Comparison of ENCODE assay signal across 8 mouse cellular contexts in genomic region chr7:24546634-24547389, GRCm38 (mm10). TPM values are rescaled to one million over a fixed set of nuclear protein-coding genes. Genes with fewer than 3 reads are reported as not detected.
A peak's percentile ranks its signal among the peaks of the same experiment; 100 is the strongest.
DNase-seq lines count a peak whose midpoint lies in the region; ATAC-seq and TF ChIP-seq lines count a peak whose summit lies in the region.

No protein-coding gene starts in this region.

- H3ac ChIP-seq in C2C12 (ENCODE audit: control insufficient read depth, insufficient read length, low read depth) (peak overlapping the region; percentile 100), myocyte (ENCODE audit: control insufficient read depth, insufficient read length) (peak overlapping the region; percentile 11)

- peak; percentile 98 for ATAC-seq in heart, embryonic 11.5 days (replicated peaks; ENCODE audit: insufficient number of reproducible peaks, low FRiP score, low TSS enrichment)
- ATAC-seq in kidney, embryonic 16.5 days (ENCODE audit: low FRiP score, low TSS enrichment), result peak; percentile 99

- H3K79me2 ChIP-seq in C2C12 (ENCODE audit: control insufficient read depth, insufficient read depth), result peaks cover 22% of the 10 kb centered on the region
- peaks cover 8% of the 10 kb centered on the region; the same call in 1 of the 2 replicates for H3K79me2 ChIP-seq in liver, adult 2 months (ENCODE audit: control insufficient read depth, insufficient read depth, low read length)
- H3K79me2 ChIP-seq in myocyte (ENCODE audit: control insufficient read depth, insufficient read depth), result peaks cover 7% of the 10 kb centered on the region

- H3K4me1 ChIP-seq in erythroblast, embryonic 14.5 days (ENCODE audit: control insufficient read depth), result peaks cover 27% of the 10 kb centered on the region
- H3K4me1 ChIP-seq in heart, embryonic 11.5 days (ENCODE audit: control insufficient read depth, insufficient read depth, low read length), result peaks cover 13% of the 10 kb centered on the region
- peaks cover 14% of the 10 kb centered on the region for H3K4me1 ChIP-seq in kidney, embryonic 16.5 days (ENCODE audit: insufficient read depth, low read length)
- peaks cover 18% of the 10 kb centered on the region for H3K4me1 ChIP-seq in liver, adult 2 months (ENCODE audit: control insufficient read depth, insufficient read depth, low read length)

- no peak for TF ChIP-seq CTCF in C2C12 (IDR thresholded peaks at IDR 0.05; ENCODE audit: control insufficient read depth, insufficient read depth, insufficient read length)
- TF ChIP-seq CTCF in brain, embryonic 14.5 days (IDR thresholded peaks at IDR 0.05; ENCODE audit: borderline replicate concordance, extremely low read depth, insufficient read depth, insufficient read length), result no peak
- no peak for TF ChIP-seq CTCF in liver, adult 2 months (IDR thresholded peaks at IDR 0.05; ENCODE audit: low read depth, low read length)

- peak; percentile 99 for DNase-seq in brain, embryonic 14.5 days (ENCODE audit: low read depth)
- DNase-seq in liver, adult 2 months (ENCODE audit: extremely low read depth, low read depth, low spot score), result peak; percentile 98
- peak; percentile 99 for DNase-seq in splenic B cell, adult 2 months (ENCODE audit: low read depth, low spot score)

- peak overlapping the region; percentile 86 for H3K9ac ChIP-seq in heart, embryonic 11.5 days (ENCODE audit: low read depth, low read length)
- H3K9ac ChIP-seq in kidney, embryonic 16.5 days (replicated peaks; ENCODE audit: low read length), result peak overlapping the region; percentile 92
- peak overlapping the region; percentile 92 for H3K9ac ChIP-seq in liver, adult 2 months (ENCODE audit: low read depth, low read length)

- peak overlapping the region; percentile 73 for H3K4me2 ChIP-seq in heart, embryonic 11.5 days
- peak overlapping the region; percentile 73 for H3K4me2 ChIP-seq in kidney, embryonic 16.5 days (replicated peaks; ENCODE audit: low read depth, low read length)
- H3K4me2 ChIP-seq in myocyte (ENCODE audit: low read depth), result peak overlapping the region; percentile 84

- no peaks in the 10 kb centered on the region for H3K27me3 ChIP-seq in C2C12 (ENCODE audit: control insufficient read depth, insufficient read depth, insufficient read length)
- no peaks in the 10 kb centered on the region for H3K27me3 ChIP-seq in erythroblast, embryonic 14.5 days (ENCODE audit: control insufficient read depth)
- no peaks in the 10 kb centered on the region for H3K27me3 ChIP-seq in heart, embryonic 11.5 days (ENCODE audit: control insufficient read depth, insufficient read depth, low read length)
- H3K27me3 ChIP-seq in kidney, embryonic 16.5 days (ENCODE audit: insufficient read depth, low read length), result no peaks in the 10 kb centered on the region
- H3K27me3 ChIP-seq in liver, adult 2 months (ENCODE audit: control insufficient read depth, insufficient read depth, low read length), result no peaks in the 10 kb centered on the region
- no peaks in the 10 kb centered on the region for H3K27me3 ChIP-seq in myocyte (ENCODE audit: control insufficient read depth, insufficient read depth, insufficient read length)
- no peaks in the 10 kb centered on the region for H3K27me3 ChIP-seq in splenic B cell, adult 2 months (ENCODE audit: control insufficient read depth, insufficient read depth, low read length, poor library complexity, severe bottlenecking)

- H3K36me3 ChIP-seq in C2C12 (ENCODE audit: control insufficient read depth, insufficient read depth) (no peaks in the 10 kb centered on the region), myocyte (ENCODE audit: control insufficient read depth, insufficient read depth) (no peaks in the 10 kb centered on the region)
- peaks cover 39% of the 10 kb centered on the region for H3K36me3 ChIP-seq in erythroblast, embryonic 14.5 days (ENCODE audit: control insufficient read depth)
- H3K36me3 ChIP-seq in heart, embryonic 11.5 days (ENCODE audit: control insufficient read depth, insufficient read depth, low read length), result peaks cover 3% of the 10 kb centered on the region; the same call in 1 of the 2 replicates
- peaks cover 20% of the 10 kb centered on the region for H3K36me3 ChIP-seq in kidney, embryonic 16.5 days (ENCODE audit: insufficient read depth, low read length)
- no peaks in the 10 kb centered on the region for H3K36me3 ChIP-seq in liver, adult 2 months (ENCODE audit: control insufficient read depth, insufficient read depth, low read length)
- H3K36me3 ChIP-seq in splenic B cell, adult 2 months (ENCODE audit: control insufficient read depth, insufficient read depth, low read length, poor library complexity, severe bottlenecking), result no peaks in the 10 kb centered on the region; the same call in 1 of the 2 replicates

- peak; percentile 40; the same call in 1 of the 2 replicates for TF ChIP-seq POLR2A in brain, embryonic 14.5 days (IDR thresholded peaks at IDR 0.05; ENCODE audit: borderline replicate concordance, extremely low read depth, insufficient read depth, insufficient read length, poor library complexity, severe bottlenecking)
- TF ChIP-seq POLR2A in liver, adult 2 months (IDR thresholded peaks at IDR 0.05; ENCODE audit: extremely low read depth, insufficient read depth, low read length), result 0 out of 2 replicates have a peak, but pooled peaks have one; percentile 13
- TF ChIP-seq POLR2A in myocyte (IDR thresholded peaks at IDR 0.05; ENCODE audit: insufficient read length, low read depth), result peak; percentile 47

- H3K9me3 ChIP-seq in erythroblast, embryonic 14.5 days (ENCODE audit: control insufficient read depth, low read length), result peaks cover 3% of the 10 kb centered on the region; the same call in 1 of the 2 replicates
- no peaks in the 10 kb centered on the region for H3K9me3 ChIP-seq in heart, embryonic 11.5 days (replicated peaks; ENCODE audit: control insufficient read depth, low read length)
- H3K9me3 ChIP-seq in kidney, embryonic 16.5 days (ENCODE audit: low read length), result no peaks in the 10 kb centered on the region; the same call in 1 of the 2 replicates

- peak overlapping the region; percentile 90 for H3K4me3 ChIP-seq in C2C12 (ENCODE audit: insufficient read depth, poor library complexity, severe bottlenecking)
- H3K4me3 ChIP-seq in erythroblast, embryonic 14.5 days (replicated peaks), result peak overlapping the region; percentile 90
- H3K4me3 ChIP-seq in heart, embryonic 11.5 days (ENCODE audit: low read depth, low read length), result peak overlapping the region; percentile 88
- H3K4me3 ChIP-seq in kidney, embryonic 16.5 days (ENCODE audit: low read length), result peak overlapping the region; percentile 93
- peak overlapping the region; percentile 93 for H3K4me3 ChIP-seq in liver, adult 2 months (ENCODE audit: insufficient read depth, low read depth, low read length)
- peak overlapping the region; percentile 51 for H3K4me3 ChIP-seq in myocyte

- 1% methylated on average over 56 of the region's 57 CpGs for WGBS in heart, embryonic 11.5 days (ENCODE audit: insufficient replicate concordance)
- under 1% methylated on average over 57 of the region's 57 CpGs for WGBS in kidney, embryonic 16.5 days
- 1% methylated on average over 57 of the region's 57 CpGs for WGBS in liver, adult 2 months

- H3K27ac ChIP-seq in heart, embryonic 11.5 days (ENCODE audit: low read depth, low read length), result peak overlapping the region; percentile 75
- peak overlapping the region; percentile 95 for H3K27ac ChIP-seq in kidney, embryonic 16.5 days (ENCODE audit: low read length)
- H3K27ac ChIP-seq in liver, adult 2 months (replicated peaks; ENCODE audit: insufficient read depth, low read depth, low read length), result peak overlapping the region; percentile 47

- peaks cover 3% of the 10 kb centered on the region for H3K79me3 ChIP-seq in C2C12 (ENCODE audit: low read depth)

RNA-seq across cellular contexts. Expression of gene Xrcc1, which starts 0.7 kb away (rescaled TPM):
- polyA plus RNA-seq in C2C12 (2012; fragmentation: generic; extraction: Trizol), result 57.4 TPM
- polyA plus RNA-seq in brain, embryonic 14.5 days (2012; rRNA removed), result 71.6 and 84.1 TPM in 2 replicates
- polyA plus RNA-seq in erythroblast, embryonic 14.5 days (2012), result 32.1 and 34.8 TPM in 2 replicates
- 69.8 and 76.6 TPM in 2 replicates for polyA plus RNA-seq in heart, embryonic 11.5 days (2014; fragmentation: Nextera tagmentation; extraction: Ambion mirVana)
- polyA plus RNA-seq in kidney, embryonic 16.5 days (2015; fragmentation: Nextera tagmentation; extraction: Ambion mirVana), result 159 and 164 TPM in 2 replicates
- 4.8 and 7.4 TPM in 2 replicates for total RNA-seq in liver, adult 2 months (2014; rRNA removed)
- polyA plus RNA-seq in liver, adult 2 months (2012; rRNA removed), result 12.6 and 17.1 TPM in 2 replicates
- polyA plus RNA-seq in myocyte (2012; fragmentation: generic; extraction: Trizol), result 32.7 TPM

RNA-seq across cellular contexts. Expression of gene Pinlyp, which starts 0.9 kb away (rescaled TPM):
- polyA plus RNA-seq in C2C12 (2012; fragmentation: generic; extraction: Trizol) (0.23 TPM), myocyte (2012; fragmentation: generic; extraction: Trizol) (0.17 TPM)
- 0.21 and 0.34 TPM in 2 replicates for polyA plus RNA-seq in brain, embryonic 14.5 days (2012; rRNA removed)
- not detected in 2 replicates for polyA plus RNA-seq in erythroblast, embryonic 14.5 days (2012)
- not detected in 2 replicates for polyA plus RNA-seq in heart, embryonic 11.5 days (2014; fragmentation: Nextera tagmentation; extraction: Ambion mirVana)
- polyA plus RNA-seq in kidney, embryonic 16.5 days (2015; fragmentation: Nextera tagmentation; extraction: Ambion mirVana), result 0.64 and 1.0 TPM in 2 replicates
- total RNA-seq in liver, adult 2 months (2014; rRNA removed), result not detected in 2 replicates
- not detected in 2 replicates for polyA plus RNA-seq in liver, adult 2 months (2012; rRNA removed)

RNA-seq across cellular contexts. Expression of gene Irgq, which starts 16.3 kb away (rescaled TPM):
- polyA plus RNA-seq in C2C12 (2012; fragmentation: generic; extraction: Trizol) (7.9 TPM), myocyte (2012; fragmentation: generic; extraction: Trizol) (17.4 TPM)
- polyA plus RNA-seq in brain, embryonic 14.5 days (2012; rRNA removed), result 55.4 and 66.4 TPM in 2 replicates
- 0.18 and 0.20 TPM in 2 replicates for polyA plus RNA-seq in erythroblast, embryonic 14.5 days (2012)
- 4.1 and 6.1 TPM in 2 replicates for polyA plus RNA-seq in heart, embryonic 11.5 days (2014; fragmentation: Nextera tagmentation; extraction: Ambion mirVana)
- polyA plus RNA-seq in kidney, embryonic 16.5 days (2015; fragmentation: Nextera tagmentation; extraction: Ambion mirVana), result 7.2 and 7.8 TPM in 2 replicates
- total RNA-seq in liver, adult 2 months (2014; rRNA removed), result 3.0 and 4.8 TPM in 2 replicates
- polyA plus RNA-seq in liver, adult 2 months (2012; rRNA removed), result 12.5 and 14.0 TPM in 2 replicates

RNA-seq across cellular contexts. Expression of gene AC161166.1, which starts 34.6 kb away (rescaled TPM):
- polyA plus RNA-seq in C2C12 (2012; fragmentation: generic; extraction: Trizol) (0.16 TPM), myocyte (2012; fragmentation: generic; extraction: Trizol) (0.10 TPM)
- polyA plus RNA-seq in brain, embryonic 14.5 days (2012; rRNA removed), result not detected in 2 replicates
- polyA plus RNA-seq in erythroblast, embryonic 14.5 days (2012), result not detected in 2 replicates
- polyA plus RNA-seq in heart, embryonic 11.5 days (2014; fragmentation: Nextera tagmentation; extraction: Ambion mirVana), result 0.25 and 0.57 TPM in 2 replicates
- polyA plus RNA-seq in kidney, embryonic 16.5 days (2015; fragmentation: Nextera tagmentation; extraction: Ambion mirVana), result 0.42 and 0.80 TPM in 2 replicates
- not detected in 2 replicates for total RNA-seq in liver, adult 2 months (2014; rRNA removed)
- polyA plus RNA-seq in liver, adult 2 months (2012; rRNA removed), result not detected in 2 replicates

RNA-seq across cellular contexts. Expression of gene Zfp428, which starts 40.0 kb away (rescaled TPM):
- polyA plus RNA-seq in C2C12 (2012; fragmentation: generic; extraction: Trizol) (53.8 TPM), myocyte (2012; fragmentation: generic; extraction: Trizol) (30.0 TPM)
- 269 and 420 TPM in 2 replicates for polyA plus RNA-seq in brain, embryonic 14.5 days (2012; rRNA removed)
- 0.55 and 0.58 TPM in 2 replicates for polyA plus RNA-seq in erythroblast, embryonic 14.5 days (2012)
- polyA plus RNA-seq in heart, embryonic 11.5 days (2014; fragmentation: Nextera tagmentation; extraction: Ambion mirVana), result 22.6 and 26.0 TPM in 2 replicates
- polyA plus RNA-seq in kidney, embryonic 16.5 days (2015; fragmentation: Nextera tagmentation; extraction: Ambion mirVana), result 60.5 and 67.6 TPM in 2 replicates
- total RNA-seq in liver, adult 2 months (2014; rRNA removed), result 1.4 TPM in 2 replicates
- 2.3 and 3.3 TPM in 2 replicates for polyA plus RNA-seq in liver, adult 2 months (2012; rRNA removed)

Comparison
In these comparisons a context has a peak if more than half of its experiments do, and no peak if none do; other contexts are left out.
1. Peak in every context shown above with its lines: DNase-seq, ATAC-seq, H3K4me3 ChIP-seq and H3K27ac ChIP-seq.